Mouse (Mus musculus) spleen, adult 2 months (tissue): ENCODE data around the gene Dnajc15.

Experiments
- CTCF ChIP-seq: fragments of 200-500 bp; IDR thresholded peaks from 2 replicates; pipeline ENCODE4 v1.5.1; 2011; ENCODE audit warnings: mild to moderate bottlenecking, inconsistent platforms; ENCODE audit not compliant: insufficient read depth, insufficient read length, insufficient replicate concordance; ENCODE audit errors: extremely low read depth
- POLR2A ChIP-seq: fragments of 200-500 bp; IDR thresholded peaks from 2 replicates; pipeline ENCODE4 v1.6.1; 2011; ENCODE audit warnings: low read depth, low read length, inconsistent platforms

- no peak for TF ChIP-seq CTCF
- TF ChIP-seq POLR2A: no peak
Observed at GRCm38 (mm10) chr14:77886376-77886775, 11.5 kb upstream of the Dnajc15 start.
